Mouse (Mus musculus) thymus, adult 2 months (tissue): ENCODE data around the gene Fam189a1.

ENCODE experiments used
- CTCF ChIP-seq: fragments of 200-500 bp; IDR thresholded peaks from 2 replicates; pipeline ENCODE4 v1.5.1; 2012; ENCODE audit warnings: mild to moderate bottlenecking, control low read depth, low read length, moderate library complexity, borderline replicate concordance; ENCODE audit not compliant: control insufficient read depth, poor library complexity, insufficient read depth; ENCODE audit errors: extremely low read depth
- POLR2A ChIP-seq: fragments of 200-500 bp; IDR thresholded peaks from 2 replicates; pipeline ENCODE4 v1.6.1; 2012; ENCODE audit warnings: mild to moderate bottlenecking, low read length, control low read depth, moderate library complexity; ENCODE audit not compliant: control insufficient read depth, poor library complexity, insufficient read depth; ENCODE audit errors: extremely low read depth

DNA sequence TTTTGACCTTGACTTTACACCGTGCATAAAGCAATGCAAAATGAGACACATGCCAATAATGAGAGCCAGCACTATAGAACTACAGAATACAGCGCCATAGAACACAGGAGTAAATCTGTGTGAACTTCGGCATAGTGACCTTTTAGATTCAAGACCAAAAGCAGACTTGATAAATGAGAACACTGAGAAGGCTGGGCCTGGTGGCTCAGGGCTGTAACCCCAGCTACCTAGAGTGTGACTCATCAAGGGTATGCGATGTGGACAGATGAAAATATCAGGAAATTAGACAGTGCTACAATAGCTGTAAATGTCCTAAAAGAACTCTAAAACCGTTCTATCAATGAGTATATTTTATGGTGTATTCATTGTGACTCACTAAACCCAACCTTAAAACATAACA, 276.0 kb downstream of the Fam189a1 start:
- TF ChIP-seq POLR2A = no peak
- TF ChIP-seq CTCF = no peak
